Mouse (Mus musculus) CH12.LX (cell line): ENCODE measurements around the gene Ramp1.

Experiments used
- CTCF ChIP-seq, 2 experiments: IDR thresholded peaks in 1 of 2; conservative IDR thresholded peaks in 1 of 2; 2 replicates each; pipeline ENCODE4 v1.5.1; 2011 to 2012; ENCODE audit warnings: low read depth in 2 of 2, low read length in 2 of 2, improper control_type of control experiment in 1 of 2, inconsistent platforms in 1 of 2, mild to moderate bottlenecking in 1 of 2, moderate library complexity in 1 of 2
- E2F4 ChIP-seq: IDR thresholded peaks from 2 replicates; pipeline ENCODE4 v1.6.1; 2011; ENCODE audit warnings: low read depth, low read length, improper control_type of control experiment; ENCODE audit not compliant: insufficient replicate concordance
- EP300 ChIP-seq: IDR thresholded peaks from 2 replicates; pipeline ENCODE4 v1.6.1; 2011; ENCODE audit warnings: low read length, improper control_type of control experiment
- HCFC1 ChIP-seq: IDR thresholded peaks from 2 replicates; pipeline ENCODE4 v1.6.1; 2012; ENCODE audit warnings: low read depth, mild to moderate bottlenecking, inconsistent platforms, low read length, improper control_type of control experiment
- MAFK ChIP-seq: IDR thresholded peaks from 2 replicates; pipeline ENCODE4 v1.6.1; 2011; ENCODE audit warnings: low read length, improper control_type of control experiment; ENCODE audit not compliant: insufficient replicate concordance
- MAX ChIP-seq: IDR thresholded peaks from 2 replicates; pipeline ENCODE4 v1.6.1; 2011; ENCODE audit warnings: low read length, improper control_type of control experiment
- POLR2AphosphoS2 ChIP-seq: IDR thresholded peaks from 2 replicates; pipeline ENCODE4 v1.6.1; 2011; ENCODE audit warnings: low read depth, low read length, improper control_type of control experiment
- UBTF ChIP-seq: IDR thresholded peaks from 2 replicates; pipeline ENCODE4 v1.6.1; 2012; ENCODE audit warnings: low read depth, mild to moderate bottlenecking, inconsistent platforms, low read length, improper control_type of control experiment, moderate library complexity

GRCm38 (mm10) chr1:91262508-91262907 lies 82.9 kb downstream of the Ramp1 start:
- TF ChIP-seq POLR2AphosphoS2 (no peak), HCFC1 (no peak), E2F4 (no peak), MAX (no peak), CTCF (conservative IDR thresholded peaks at IDR 0.05 in 1 of 2, IDR thresholded peaks at IDR 0.05 in 1 of 2; ENCODE audit: low read depth in 2 of 2, low read length in 2 of 2) (no peak), MAFK (no peak), EP300 (no peak), UBTF (no peak)
